Mouse (Mus musculus): Measurements from ENCODE around the gene Bcas1.
"Not testable (repeated sequence)": the region's sequence is repeated elsewhere in the genome, so short reads cannot be mapped to it uniquely, and the experiment has no call there.

Gene Bcas1

DNA sequence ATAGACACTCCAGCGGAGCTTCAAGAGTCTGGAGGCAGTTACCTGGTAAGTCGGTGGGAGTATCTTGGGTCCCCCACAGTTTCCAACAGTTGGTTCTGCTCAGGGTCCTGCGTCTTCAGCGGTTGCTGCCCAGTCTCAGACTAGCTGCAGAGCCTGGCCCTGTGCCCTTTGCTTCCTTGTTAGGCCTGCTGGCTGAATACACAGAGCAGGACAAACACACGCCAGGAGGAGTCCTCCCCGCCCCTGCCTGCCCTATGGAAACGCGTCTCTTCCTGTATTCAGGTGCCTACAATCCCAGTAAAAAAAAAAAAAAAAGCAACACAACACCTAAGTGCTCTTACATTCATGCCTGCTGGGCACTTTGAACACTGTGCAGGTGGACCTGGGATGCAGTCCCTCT is at the start of gene Bcas1:
Gene Bcas1 (minus strand): TSS at position 142 of the 400 bp plus-strand sequence.
- in situ Hi-C loops (cut with MboI, MseI) = no loop called here

DNA sequence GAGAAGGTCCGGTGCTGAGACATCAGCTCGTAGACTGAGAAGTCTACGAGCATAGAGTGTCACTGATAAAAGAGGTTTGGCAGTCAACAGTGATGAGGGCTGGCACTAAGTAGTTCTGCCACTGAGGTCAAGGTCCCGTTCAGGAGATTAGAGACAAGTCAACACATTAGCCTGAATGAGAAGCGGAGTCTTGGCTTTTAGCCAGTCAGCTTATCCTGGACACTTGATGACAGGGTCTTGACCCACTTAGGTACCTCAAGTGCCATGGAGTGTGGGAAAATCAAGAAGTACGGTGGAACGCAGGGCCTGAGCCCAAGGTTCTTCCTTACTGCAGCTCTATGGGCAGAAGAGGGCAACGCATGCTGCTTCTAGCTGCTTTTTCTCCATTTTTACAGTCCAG is 49.0 kb upstream of the Bcas1 start:
- in situ Hi-C loops (cut with MboI, MseI) = no loop called here

DNA sequence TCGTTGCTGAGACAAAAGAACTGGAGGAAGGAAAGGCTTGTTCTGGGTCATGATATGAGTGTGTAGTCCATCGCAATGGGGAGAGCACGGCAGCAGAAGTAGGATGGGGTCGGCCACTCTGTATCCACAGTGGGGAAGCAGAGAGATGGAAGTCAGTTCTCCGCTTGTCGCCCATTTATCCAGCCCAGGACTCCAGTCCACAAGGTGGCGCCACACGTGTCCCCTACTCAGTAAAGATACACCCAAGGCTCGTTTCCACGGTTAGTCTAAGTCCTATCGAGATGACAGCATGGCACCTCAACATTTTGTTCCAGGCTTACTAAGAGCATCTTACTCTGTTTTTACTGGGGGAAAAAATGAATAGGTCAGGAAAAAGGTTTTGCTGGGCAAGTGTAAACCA is 48.6 kb upstream of the Bcas1 start:
- in situ Hi-C loops (cut with MboI, MseI) = no loop called here

DNA sequence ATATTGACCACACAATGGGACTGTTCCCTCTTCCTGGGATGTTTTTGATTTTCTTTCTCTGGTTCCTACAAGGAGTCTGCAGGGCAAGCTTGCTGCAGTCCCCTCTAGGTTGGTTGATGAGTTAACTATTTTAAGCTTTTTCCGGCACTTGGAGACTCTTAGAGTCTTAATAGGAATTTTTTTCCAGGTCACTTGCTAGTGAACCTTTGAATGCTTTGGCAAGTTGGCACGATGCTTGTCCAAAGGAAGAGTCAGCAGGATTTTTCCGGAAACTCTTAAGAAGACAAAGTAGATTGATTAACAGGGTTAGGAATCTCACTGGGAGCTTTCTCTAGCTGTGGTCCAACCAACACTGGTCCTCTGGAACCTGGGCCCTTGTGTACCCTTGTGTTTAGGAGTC is 47.5 kb upstream of the Bcas1 start:
- in situ Hi-C loops (cut with MboI, MseI) = no loop called here

DNA sequence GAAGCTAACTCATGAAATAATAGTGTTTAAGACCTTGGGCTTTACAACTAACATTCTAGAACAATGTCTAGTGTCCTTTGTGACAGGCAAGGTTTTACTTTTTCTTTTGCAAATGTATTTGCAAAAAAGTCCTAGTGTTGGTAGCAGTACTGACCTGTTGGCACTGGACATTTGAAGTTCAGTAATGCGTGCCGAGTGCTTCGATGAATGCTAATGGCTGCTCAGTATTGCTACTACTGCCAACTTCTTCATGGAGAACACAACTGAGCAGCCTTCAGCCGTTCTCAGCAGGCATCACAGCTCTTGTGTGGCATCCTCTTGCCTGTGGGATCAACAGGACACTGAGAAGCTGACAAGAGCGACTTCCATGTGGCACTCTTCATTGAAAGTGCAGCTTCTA is 46.5 kb upstream of the Bcas1 start:
- in situ Hi-C loops (cut with MboI, MseI) = no loop called here

DNA sequence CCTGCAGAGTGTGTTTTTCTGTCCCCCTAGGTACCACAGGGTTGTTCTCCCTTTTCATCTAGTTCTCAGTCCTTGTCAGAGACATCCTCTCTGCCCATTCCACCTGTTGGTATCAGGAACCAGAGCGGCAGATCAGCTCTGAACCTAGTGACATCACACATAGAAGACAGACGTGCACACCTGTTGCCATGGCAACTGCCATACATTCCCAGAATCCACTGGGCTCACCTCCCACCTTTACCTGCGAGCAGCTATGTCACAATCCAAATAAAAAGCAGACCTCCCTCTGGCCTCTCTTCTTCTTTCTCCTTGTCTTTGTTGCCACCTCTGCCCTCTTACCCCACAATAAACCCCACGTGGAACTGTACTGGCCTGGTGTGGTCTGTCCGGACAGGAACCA is 42.9 kb upstream of the Bcas1 start:
- in situ Hi-C loops (cut with MboI, MseI) = no loop called here

DNA sequence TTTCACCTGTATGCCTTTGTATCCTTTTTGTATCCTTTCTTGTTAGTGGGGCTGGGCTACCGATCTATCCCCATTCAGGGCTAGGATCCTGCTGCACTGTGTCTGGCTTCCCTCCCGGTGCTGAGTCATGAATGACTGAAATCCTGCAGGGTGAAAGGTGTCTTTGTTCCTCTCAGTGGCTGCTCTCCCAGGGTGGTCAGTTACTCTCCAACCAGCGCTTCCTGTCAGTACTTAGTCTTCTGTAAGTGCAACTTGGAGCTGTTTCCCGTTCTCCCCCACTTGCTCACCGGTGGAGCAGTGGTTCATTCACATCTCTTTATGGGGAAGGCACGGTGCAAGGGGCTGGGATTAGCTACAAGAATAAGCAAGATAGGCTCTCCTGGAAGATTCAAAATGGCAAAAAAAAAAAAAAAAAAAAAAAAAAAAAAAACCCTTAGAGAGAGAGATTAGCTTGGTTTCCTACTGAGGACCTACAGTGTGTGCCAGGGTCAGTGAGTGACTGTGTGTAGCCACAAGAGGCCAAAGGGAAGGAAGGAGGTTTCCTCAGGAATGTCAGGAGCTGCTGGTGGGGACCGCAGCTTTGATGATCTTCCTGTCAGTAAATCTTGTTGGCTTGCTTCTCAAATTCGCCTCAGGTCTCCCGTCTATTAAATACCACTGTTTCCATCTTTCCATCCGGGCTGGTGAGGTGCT is 42.1 kb upstream of the Bcas1 start:
- in situ Hi-C loops (cut with MboI, MseI) = no loop called here

DNA sequence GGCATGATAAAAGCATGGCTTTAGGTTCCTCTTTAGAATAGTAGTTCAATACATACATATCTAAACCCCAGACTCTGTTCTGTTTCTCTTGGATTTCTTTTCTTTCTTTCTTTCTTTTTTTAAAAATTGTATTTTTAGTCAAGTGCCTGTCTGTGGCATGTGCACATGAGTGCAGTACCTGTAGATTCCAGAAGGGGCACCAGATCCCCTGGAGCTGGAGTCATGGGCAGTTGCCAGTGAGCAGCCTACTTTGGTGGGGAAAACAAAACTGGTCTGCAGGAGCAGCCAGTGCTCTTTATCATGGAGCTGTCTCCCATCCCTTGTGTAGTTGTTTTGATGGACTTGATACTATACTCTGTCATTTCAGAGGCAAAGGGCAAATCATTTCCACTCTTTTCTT is 40.4 kb upstream of the Bcas1 start:
- in situ Hi-C loops (cut with MboI, MseI) = no loop called here

DNA sequence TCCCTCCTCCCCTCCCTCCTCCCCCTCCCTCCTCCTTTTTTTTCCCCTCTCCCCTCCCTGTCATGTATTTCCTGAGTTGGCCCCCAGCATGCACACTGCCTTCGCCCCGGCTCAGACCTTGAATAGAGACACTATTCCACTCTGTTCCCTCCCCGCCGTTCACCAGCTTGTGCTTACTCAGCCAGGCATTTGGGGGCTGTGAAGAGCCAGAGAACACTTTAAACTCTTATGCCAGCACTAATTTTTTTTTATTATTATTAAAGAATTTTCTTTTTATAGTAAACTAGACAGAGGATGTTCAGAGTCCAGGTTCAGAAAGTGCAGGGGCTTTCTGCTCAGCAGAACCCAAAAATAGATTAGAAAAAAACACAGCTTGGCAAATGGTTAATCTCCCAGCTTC is 37.2 kb upstream of the Bcas1 start:
- in situ Hi-C loops (cut with MboI, MseI) = no loop called here

DNA sequence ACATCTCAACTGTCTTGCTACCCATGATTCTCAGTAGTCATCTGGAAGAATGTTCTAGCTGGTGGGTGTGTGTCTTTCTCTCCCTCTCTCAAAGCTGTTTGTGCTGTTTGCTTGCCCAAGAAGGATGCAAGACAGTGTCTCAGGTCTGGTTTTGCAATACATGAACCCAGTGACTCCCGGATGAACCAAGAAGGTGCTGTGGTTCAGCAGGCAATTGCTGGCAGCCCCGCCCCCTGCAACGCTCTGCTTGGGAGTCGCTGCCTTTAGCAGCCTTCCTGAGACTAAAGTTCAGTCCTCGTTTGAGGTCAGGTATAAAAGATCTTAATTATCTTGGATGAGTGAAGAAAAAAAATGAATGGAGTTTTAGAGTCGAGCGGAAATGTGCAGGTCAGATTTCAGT is 34.0 kb upstream of the Bcas1 start:
- in situ Hi-C loops (cut with MboI, MseI) = no loop called here

DNA sequence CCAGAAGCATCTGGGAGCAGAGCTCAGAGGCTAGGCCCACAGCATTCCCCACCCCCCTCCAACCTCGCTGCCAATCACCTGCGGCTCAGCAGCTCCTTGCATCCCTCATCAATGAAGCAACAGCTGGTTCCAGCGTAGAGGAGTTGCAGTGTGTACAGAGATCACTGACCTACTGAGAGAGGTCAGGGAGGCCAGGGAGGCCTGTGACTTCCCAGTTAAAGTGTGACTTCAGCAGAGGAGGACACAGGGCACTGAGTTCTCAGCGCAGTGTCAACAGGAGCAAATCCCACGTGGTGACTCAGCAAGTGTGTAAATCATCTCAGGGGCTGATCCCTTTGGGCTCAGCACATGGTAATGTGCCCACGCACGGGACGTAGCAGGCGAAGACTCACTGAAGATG is 32.2 kb upstream of the Bcas1 start:
- in situ Hi-C loops (cut with MboI, MseI) = no loop called here

DNA sequence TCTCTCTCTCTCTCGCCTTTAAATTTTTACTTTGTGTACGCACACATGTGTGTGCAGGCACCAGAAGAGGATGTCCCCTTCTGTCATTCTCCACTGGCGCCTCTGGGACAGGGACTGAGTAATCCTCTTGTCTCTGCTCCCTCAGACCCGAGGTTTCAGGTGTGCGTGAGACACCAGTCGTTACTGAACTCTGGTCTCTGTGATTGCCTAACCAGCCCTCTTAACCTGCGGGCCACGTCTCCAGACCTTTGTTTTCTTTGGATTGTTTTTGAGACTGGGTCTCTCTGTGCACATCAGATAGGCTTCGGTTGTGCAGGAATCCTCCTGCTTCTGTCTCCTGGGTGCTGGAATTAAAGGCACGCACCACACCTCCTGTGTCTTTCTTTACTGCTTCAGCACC is 31.5 kb upstream of the Bcas1 start:
- in situ Hi-C loops (cut with MboI, MseI) = no loop called here

DNA sequence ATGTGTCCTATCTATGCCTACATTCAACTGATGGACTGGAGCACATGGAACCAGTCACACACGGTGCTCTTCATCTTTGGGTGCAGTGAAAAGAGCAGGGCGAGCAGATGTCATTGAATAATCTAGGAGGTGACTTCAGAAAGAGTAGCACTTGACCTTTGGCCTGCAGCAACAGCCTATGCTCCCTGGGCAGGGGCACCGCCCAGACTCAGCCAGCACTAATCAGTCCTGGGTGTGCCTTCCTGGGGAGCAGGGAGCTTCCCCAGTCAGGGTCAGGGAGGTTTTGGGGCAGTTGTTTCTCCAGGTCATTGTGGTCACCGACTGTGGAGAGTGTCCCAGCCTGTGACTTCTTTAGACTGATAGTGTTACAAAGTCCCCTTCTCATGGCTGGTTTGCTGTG is 26.2 kb upstream of the Bcas1 start:
- in situ Hi-C loops (cut with MboI, MseI) = not testable (repeated sequence)

DNA sequence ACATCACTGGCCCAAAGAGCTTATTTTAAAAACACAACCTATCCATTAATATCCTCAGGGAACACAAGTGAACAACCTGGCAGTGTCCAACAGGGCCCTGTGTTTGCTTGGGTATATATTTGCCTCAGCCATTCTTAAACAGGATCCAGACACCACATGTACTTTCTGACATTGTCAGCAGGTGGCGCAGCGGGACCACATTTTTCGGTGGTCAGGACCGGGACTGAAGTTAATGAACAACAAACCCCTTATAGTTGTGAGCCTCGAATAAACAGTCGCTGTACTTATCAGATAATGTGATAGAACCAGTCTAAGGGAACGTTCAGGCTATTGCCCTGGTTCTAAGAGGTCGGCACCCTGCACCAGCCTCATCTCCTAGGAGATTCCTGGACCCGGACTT is 23.3 kb upstream of the Bcas1 start:
- in situ Hi-C loops (cut with MboI, MseI) = no loop called here

DNA sequence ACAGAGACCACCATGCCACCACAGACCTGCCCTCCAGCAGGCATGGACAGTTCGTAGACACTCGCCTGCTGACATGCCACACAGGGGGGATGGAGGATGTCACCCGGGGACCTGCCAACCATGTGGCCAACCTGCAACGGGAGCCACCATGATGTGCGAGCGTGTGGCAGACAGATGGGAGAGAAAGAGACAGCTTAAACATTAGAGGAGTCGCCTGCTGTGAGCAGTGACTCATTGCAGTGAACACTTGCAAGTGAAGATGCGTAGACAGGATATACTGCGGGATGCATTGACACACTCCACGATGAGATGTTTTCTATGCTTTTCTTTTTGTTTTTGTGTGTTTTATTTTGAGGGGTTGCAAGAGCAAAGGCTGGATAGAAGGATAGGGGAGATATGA is 20.0 kb upstream of the Bcas1 start:
- in situ Hi-C loops (cut with MboI, MseI) = no loop called here

DNA sequence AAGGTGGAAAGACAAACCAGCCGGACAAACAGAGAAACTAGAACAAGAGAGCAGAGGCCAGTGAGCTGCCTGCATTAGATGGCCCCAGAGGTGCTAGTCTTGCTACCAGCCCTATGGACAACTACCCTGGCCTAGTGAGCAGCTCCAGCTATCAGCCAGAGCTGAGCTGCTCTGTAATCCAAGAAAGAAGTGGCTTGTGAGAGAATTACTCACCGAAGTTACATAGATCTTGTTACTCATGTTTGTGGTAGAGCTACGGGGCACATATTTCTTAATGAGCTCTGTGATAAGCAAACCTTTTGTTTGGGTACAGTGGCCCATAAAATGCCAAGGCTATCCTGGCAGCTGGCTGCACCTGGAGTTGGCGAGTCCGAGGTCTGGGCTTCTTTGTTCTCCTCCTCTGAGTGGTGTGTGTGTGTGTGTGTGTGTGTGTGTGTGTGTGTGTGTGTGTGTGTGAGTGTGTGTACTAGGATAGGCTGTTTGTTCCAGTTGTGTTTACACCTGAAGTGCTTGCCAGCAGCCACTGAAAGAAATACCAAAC is 19.3 kb upstream of the Bcas1 start:
- in situ Hi-C loops (cut with MboI, MseI) = no loop called here

DNA sequence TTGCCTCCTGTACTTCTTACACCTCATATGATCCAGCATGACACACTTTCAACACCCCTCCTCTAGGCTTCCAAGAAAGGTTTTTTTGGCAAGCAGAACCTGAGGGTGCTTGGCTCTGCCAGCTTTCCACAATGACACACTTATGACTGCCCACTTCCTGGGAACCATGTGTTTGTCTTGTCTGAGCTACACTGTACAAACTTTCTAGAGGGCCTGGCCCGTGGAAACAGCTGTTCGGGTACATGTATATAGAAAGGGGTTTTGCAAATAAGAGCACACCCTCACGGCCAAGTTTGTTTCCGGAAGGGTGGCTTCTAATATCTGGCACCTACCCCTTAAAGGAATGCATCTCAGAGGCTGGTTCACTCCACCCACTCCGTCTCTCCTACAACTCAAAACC is 18.2 kb upstream of the Bcas1 start:
- in situ Hi-C loops (cut with MboI, MseI) = no loop called here

DNA sequence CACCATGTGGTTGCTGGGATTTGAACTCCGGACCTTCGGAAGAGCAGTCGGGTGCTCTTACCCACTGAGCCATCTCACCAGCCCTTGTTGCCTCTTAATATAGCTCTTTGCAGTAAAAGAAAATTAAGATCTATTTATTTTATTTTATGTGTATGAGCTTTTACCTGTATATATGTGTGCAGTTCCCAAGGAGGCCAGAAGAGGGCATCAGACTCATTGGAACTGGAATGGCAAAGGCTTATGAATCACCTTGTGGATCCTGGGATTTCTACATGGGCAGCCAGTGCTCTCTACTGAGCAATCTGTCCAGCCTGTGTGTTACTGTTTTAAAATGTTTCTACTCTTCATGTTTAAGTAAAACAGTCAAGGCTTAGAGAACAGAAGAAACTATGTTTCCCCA is 14.9 kb upstream of the Bcas1 start:
- in situ Hi-C loops (cut with MboI, MseI) = loop anchor here (5.0 kb wide), 2 partner anchors 65 to 435 kb away; no protein-coding TSS in a partner anchor

DNA sequence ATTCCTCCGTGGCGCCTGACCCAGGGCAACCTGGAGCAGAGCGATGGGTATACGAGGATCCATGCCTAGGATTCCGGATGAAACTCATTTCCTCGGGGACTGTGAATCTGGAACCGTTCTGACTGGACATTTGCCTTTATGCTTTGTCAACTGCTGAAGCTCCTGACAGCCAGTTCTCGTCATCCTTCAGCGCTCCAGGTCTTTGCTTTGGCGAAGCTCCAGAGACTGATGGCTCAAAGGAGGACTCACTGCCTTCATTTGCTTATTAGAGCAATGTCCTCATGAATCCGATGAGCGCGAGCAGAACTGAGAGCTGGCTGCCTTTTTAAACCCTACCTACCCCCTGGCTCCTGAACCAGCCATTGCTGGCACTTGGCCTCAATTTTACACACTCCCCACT is 11.1 kb upstream of the Bcas1 start:
- in situ Hi-C loops (cut with MboI, MseI) = no loop called here

DNA sequence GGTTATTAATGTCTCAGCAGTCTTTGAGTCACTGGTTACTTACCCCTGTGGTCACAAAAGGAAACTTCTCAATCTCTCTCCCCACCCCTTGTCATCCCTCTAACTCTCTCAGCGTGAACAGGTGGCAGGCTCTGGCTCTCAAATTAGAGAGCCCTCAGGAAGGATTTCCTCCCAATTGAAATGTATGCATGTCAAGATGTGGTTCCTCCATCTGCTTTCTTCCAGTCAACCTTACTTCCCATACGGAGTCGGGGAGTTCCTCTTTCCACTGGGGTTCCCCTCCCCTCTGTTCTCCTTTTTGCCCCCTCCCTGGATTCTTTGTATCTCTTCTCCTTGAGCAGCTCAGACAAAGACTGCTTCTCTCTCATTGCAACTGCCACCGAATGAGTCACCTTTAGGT is 8.6 kb upstream of the Bcas1 start:
- in situ Hi-C loops (cut with MboI, MseI) = no loop called here

DNA sequence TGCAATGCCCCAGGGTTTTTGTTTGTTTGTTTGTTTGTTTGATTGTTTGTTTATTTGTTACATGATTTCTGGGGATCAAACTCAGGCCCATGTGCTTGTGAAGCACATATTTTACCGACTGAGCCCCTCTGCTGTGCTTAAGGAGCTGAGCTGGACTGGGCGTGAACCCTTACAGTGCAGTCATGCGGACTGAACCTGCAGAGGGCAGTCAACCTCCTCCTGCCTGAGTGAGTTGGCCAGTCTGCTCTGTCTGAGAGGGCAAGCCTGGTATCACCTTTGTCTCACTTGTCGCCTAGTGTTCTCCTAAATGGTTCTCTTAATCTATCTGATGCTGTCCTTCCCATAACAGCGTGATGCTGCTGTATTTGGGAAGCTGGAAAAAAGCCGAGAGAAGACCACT is 4.5 kb upstream of the Bcas1 start:
- in situ Hi-C loops (cut with MboI, MseI) = no loop called here

DNA sequence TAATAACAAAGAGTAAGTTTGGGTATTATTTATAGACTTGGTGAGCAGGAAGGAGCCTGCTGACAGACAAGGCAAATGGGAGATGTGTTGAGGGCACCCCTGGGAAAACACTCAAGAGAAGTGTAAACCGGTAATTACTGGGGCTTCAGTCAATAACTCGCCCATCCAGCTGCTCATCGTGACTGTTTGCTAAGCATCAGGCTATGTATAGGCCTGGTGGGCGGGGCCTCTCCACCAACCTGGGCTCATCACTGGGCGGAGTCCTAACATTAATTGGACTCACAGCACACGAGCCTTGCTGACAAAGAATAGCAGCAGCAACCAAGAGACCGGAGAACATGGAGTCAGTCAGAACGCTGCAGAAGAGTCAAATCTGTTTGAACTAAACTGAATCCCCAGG is 1.3 kb upstream of the Bcas1 start:
- in situ Hi-C loops (cut with MboI, MseI) = no loop called here

DNA sequence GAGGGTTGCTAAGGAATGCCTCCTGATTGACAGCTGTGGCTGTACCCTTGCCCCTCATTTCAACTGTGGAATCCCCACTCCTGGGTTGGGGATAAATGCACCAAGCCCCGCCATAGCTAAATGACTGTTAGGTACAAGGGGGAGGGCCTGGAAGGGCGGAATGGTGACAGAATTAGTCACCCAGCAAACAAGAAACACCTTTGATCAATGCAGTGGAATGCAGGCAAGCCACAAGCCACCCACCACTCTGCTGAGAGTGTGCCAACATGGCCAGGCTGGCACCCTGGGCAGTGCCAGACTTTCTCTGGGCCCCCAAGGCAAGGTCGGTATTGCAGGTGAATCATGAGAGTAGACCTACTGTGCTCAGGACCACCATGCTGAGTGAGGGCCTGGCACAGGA is 3.5 kb downstream of the Bcas1 start:
- in situ Hi-C loops (cut with MboI, MseI) = no loop called here

DNA sequence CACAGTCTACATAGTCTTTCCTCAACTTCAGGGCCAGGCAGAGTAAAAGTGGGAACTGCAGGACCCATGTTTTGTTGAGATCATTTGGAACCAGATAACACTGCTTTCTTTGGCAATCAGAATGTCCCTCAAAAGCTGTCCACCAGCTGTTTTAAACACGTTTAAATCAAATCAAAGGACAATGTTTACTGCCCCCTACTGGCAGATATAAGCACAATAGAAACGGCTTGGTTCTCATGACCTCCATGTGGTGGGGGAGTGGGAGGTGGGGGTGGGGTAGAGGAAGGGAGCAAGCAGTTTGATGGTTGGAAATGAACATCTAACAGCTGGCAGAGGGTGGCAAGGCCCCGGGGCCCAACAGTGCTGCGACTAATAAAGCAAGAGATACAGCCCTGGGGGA is 5.7 kb downstream of the Bcas1 start:
- in situ Hi-C loops (cut with MboI, MseI) = no loop called here

Data from T-helper 2 cell (primary cell).